Mouse (Mus musculus) heart, postnatal 0 days (tissue): ENCODE results near the gene Slc24a4.

Source experiments
- CTCF ChIP-seq: IDR thresholded peaks from 2 replicates; pipeline ENCODE4 v1.5.1; 2016; ENCODE audit warnings: antibody characterized with exemption, control low read depth, low read depth
- EP300 ChIP-seq: IDR thresholded peaks from 2 replicates; pipeline ENCODE4 v1.6.1; 2016; ENCODE audit warnings: antibody characterized with exemption, low read depth

DNA sequence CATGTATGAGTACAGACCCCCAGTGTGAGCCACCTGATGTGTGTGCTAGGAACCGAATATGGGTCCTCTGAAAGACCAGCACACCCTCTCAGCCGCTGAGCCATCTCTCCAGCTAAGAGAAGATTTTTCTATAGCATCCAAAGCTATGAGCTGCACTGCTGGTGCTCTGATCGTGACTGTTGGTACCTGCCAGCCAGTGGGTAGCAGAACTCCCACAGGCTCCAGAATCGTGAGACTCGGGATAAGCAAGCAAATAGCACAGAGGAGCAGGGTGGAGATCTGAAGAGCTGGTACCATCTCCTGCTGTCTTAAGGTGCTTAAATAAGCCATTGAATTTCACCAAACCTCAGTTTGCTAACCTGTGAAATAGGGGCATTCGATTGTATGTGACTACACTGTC lies 119.6 kb downstream of the Slc24a4 start:
- no peak for TF ChIP-seq CTCF
- no peak for TF ChIP-seq EP300
